Mouse (Mus musculus): ENCODE data around the gene Slc17a7. TPM values are rescaled to one million over a fixed set of nuclear protein-coding genes. Genes with fewer than 3 reads are reported as not detected.

Gene Slc17a7
- total RNA-seq, 2 experiments from 2014 or later, result 1,255 to 1,327 TPM

- Histone ChIP-seq H3K27ac (peak overlapping the region; percentile 83; the same call in 1 of the 2 replicates), H3K4me3 (no peak overlapping the region)
- no peak for TF ChIP-seq CTCF (IDR thresholded peaks at IDR 0.05)
- intact Hi-C loops (cut with DNase I), result no loop called here
- DNase-seq (ENCODE audit: extremely low spot score in 1 of 2, low spot score in 2 of 2), result no peak
These were observed 32.4 kb downstream of the Slc17a7 start for GRCm38 (mm10) chr7:45196176-45196535.

GRCm38 (mm10) chr7:45196994-45197393 lies 33.2 kb downstream of the Slc17a7 start:
- no peak for DNase-seq (ENCODE audit: extremely low spot score in 1 of 2, low spot score in 2 of 2)
- TF ChIP-seq CTCF (IDR thresholded peaks at IDR 0.05), result no peak
- peak overlapping the region; percentile 83 for H3K27ac ChIP-seq
- intact Hi-C loops (cut with DNase I), result no loop called here
- no peak overlapping the region for H3K4me3 ChIP-seq

GRCm38 (mm10) chr7:45198435-45198834 lies 34.7 kb downstream of the Slc17a7 start:
- TF ChIP-seq CTCF (IDR thresholded peaks at IDR 0.05), result peak; percentile 76
- no peak overlapping the region for H3K4me3 ChIP-seq
- intact Hi-C loops (cut with DNase I), result loop anchor here (1.0 kb wide), 1 partner anchor 36 kb away; no protein-coding TSS in a partner anchor
- peak; percentile 70 for DNase-seq (ENCODE audit: extremely low spot score in 1 of 2, low spot score in 2 of 2)
- H3K27ac ChIP-seq, result peak overlapping the region; percentile 83

- intact Hi-C loops (cut with DNase I), result loop anchor here (1.0 kb wide), 1 partner anchor 37 kb away; no protein-coding TSS in a partner anchor
- Histone ChIP-seq H3K4me3 (no peak overlapping the region), H3K27ac (peak overlapping the region; percentile 83)
- TF ChIP-seq CTCF (IDR thresholded peaks at IDR 0.05), result no peak
- peak in 1 of 2 experiments; percentile 51 for DNase-seq (ENCODE audit: extremely low spot score in 1 of 2, low spot score in 2 of 2)
These were observed 35.2 kb downstream of the Slc17a7 start for GRCm38 (mm10) chr7:45198961-45199360.

GRCm38 (mm10) chr7:45202654-45203053 lies 38.9 kb downstream of the Slc17a7 start:
- intact Hi-C loops (cut with DNase I), result no loop called here
- TF ChIP-seq CTCF (IDR thresholded peaks at IDR 0.05), result no peak
- DNase-seq (ENCODE audit: extremely low spot score in 1 of 2, low spot score in 2 of 2), result no peak
- peak overlapping the region; percentile 64 for H3K27ac ChIP-seq
- H3K4me3 ChIP-seq, result no peak overlapping the region

- intact Hi-C loops (cut with DNase I), result loop anchor here (5.0 kb wide), 1 partner anchor 93 kb away; no protein-coding TSS in a partner anchor
- peak; percentile 86 to 90 for DNase-seq (ENCODE audit: extremely low spot score in 1 of 2, low spot score in 2 of 2)
- no peak; the same call in 1 of the 2 replicates for TF ChIP-seq CTCF (IDR thresholded peaks at IDR 0.05)
These were observed 40.8 kb downstream of the Slc17a7 start, which contains the start of gene Ccdc155 for GRCm38 (mm10) chr7:45204380-45205143. Gene Ccdc155 (minus strand): TSS chr7:45204892.

GRCm38 (mm10) chr7:45208260-45208659 lies 44.5 kb downstream of the Slc17a7 start:
- Histone ChIP-seq H3K4me3 (no peak overlapping the region), H3K27ac (no peak overlapping the region)
- DNase-seq (ENCODE audit: extremely low spot score in 1 of 2, low spot score in 2 of 2), result no peak
- TF ChIP-seq CTCF (IDR thresholded peaks at IDR 0.05), result peak; percentile 19
- intact Hi-C loops (cut with DNase I), result loop anchor here (5.0 kb wide), 1 partner anchor 89 kb away; no protein-coding TSS in a partner anchor

More at GRCm38 (mm10) chr7:45204380-45205143, 40.8 kb downstream of the Slc17a7 start, which contains the start of gene Ccdc155:
- Histone ChIP-seq H3K27ac (peak within 1 kb of the TSS; percentile 92), H3K4me3 (peak within 1 kb of the TSS; percentile 63)

GRCm38 (mm10) chr7:45211070-45211469 lies 47.3 kb downstream of the Slc17a7 start:
- peak overlapping the region; percentile 22 for H3K4me3 ChIP-seq
- TF ChIP-seq CTCF (IDR thresholded peaks at IDR 0.05), result no peak
- intact Hi-C loops (cut with DNase I), result no loop called here
- no peak overlapping the region for H3K27ac ChIP-seq
- no peak for DNase-seq (ENCODE audit: extremely low spot score in 1 of 2, low spot score in 2 of 2)

GRCm38 (mm10) chr7:45211851-45212251 lies 48.1 kb downstream of the Slc17a7 start, which contains the start of gene Dkkl1:
Gene Dkkl1 (minus strand): TSS chr7:45212147.
- TF ChIP-seq CTCF (IDR thresholded peaks at IDR 0.05), result no peak
- peak within 1 kb of the TSS; percentile 22 for H3K4me3 ChIP-seq
- no peak within 1 kb of the TSS for H3K27ac ChIP-seq
- intact Hi-C loops (cut with DNase I), result no loop called here
- DNase-seq (ENCODE audit: extremely low spot score in 1 of 2, low spot score in 2 of 2), result no peak

GRCm38 (mm10) chr7:45212356-45212755 lies 48.6 kb downstream of the Slc17a7 start:
- DNase-seq (ENCODE audit: extremely low spot score in 1 of 2, low spot score in 2 of 2), result no peak
- no peak for TF ChIP-seq CTCF (IDR thresholded peaks at IDR 0.05)
- no peak overlapping the region for H3K4me3 ChIP-seq
- intact Hi-C loops (cut with DNase I), result no loop called here
- no peak overlapping the region for H3K27ac ChIP-seq

GRCm38 (mm10) chr7:45213708-45214107 lies 50.0 kb downstream of the Slc17a7 start:
- intact Hi-C loops (cut with DNase I), result no loop called here
- Histone ChIP-seq H3K4me3 (no peak overlapping the region), H3K27ac (no peak overlapping the region)
- no peak for TF ChIP-seq CTCF (IDR thresholded peaks at IDR 0.05)
- DNase-seq (ENCODE audit: extremely low spot score in 1 of 2, low spot score in 2 of 2), result no peak

- DNase-seq (ENCODE audit: extremely low spot score in 1 of 2, low spot score in 2 of 2), result no peak
These were observed 52.1 kb downstream of the Slc17a7 start, which contains the start of gene Tead2 for GRCm38 (mm10) chr7:45215673-45216441. Gene Tead2 (plus strand): TSS chr7:45215753.

More at GRCm38 (mm10) chr7:45215673-45216441, 52.1 kb downstream of the Slc17a7 start, which contains the start of gene Tead2:
- no peak within 1 kb of the TSS for H3K27ac ChIP-seq
- no peak for TF ChIP-seq CTCF (IDR thresholded peaks at IDR 0.05)
- H3K4me3 ChIP-seq, result peak within 1 kb of the TSS; percentile 44
- intact Hi-C loops (cut with DNase I), result no loop called here
